Mouse (Mus musculus): ENCODE data around the gene Igdcc4. TPM values are rescaled to one million over a fixed set of nuclear protein-coding genes. Genes with fewer than 3 reads are reported as not detected.

Igdcc4 gene
- polyA plus RNA-seq, 1 experiment from 2014 or later = 30.3 TPM

GRCm38 (mm10) chr9:65162711-65163639, 61.7 kb downstream of the Igdcc4 start:
- Histone ChIP-seq H3K4me3 (peak overlapping the region; percentile 42), H3K9me3 (no peaks in the 10 kb centered on the region), H3K9ac (peak overlapping the region; percentile 23; the same call in 1 of the 2 replicates), H3K27ac (no peak overlapping the region), H3K36me3 (no peaks in the 10 kb centered on the region), H3K4me2 (peak overlapping the region; percentile 80), H3K4me1 (peaks cover 12% of the 10 kb centered on the region), H3K27me3 (peaks cover 72% of the 10 kb centered on the region)
- ATAC-seq (ENCODE audit: insufficient number of reproducible peaks, low FRiP score, low TSS enrichment, low read depth) = no peak
- WGBS = under 1% methylated on average over 65 of the region's 69 CpGs

- 19% methylated on average over 1 of the region's 1 CpGs for WGBS
- Histone ChIP-seq H3K27ac (no peak overlapping the region), H3K27me3 (peaks cover 61% of the 10 kb centered on the region), H3K36me3 (no peaks in the 10 kb centered on the region), H3K4me3 (no peak overlapping the region), H3K4me2 (no peak overlapping the region), H3K9ac (no peak overlapping the region), H3K9me3 (no peaks in the 10 kb centered on the region), H3K4me1 (peaks cover 21% of the 10 kb centered on the region)
- no peak for ATAC-seq (ENCODE audit: insufficient number of reproducible peaks, low FRiP score, low TSS enrichment, low read depth)
These were observed 63.6 kb downstream of the Igdcc4 start for GRCm38 (mm10) chr9:65164870-65165269.

- ATAC-seq (ENCODE audit: insufficient number of reproducible peaks, low FRiP score, low TSS enrichment, low read depth) = no peak
- H3K27ac ChIP-seq = no peak overlapping the region
- H3K36me3 ChIP-seq = no peaks in the 10 kb centered on the region
- no peak overlapping the region for H3K4me2 ChIP-seq
- H3K4me1 ChIP-seq = peaks cover 23% of the 10 kb centered on the region
- no peak overlapping the region for H3K4me3 ChIP-seq
- no peak overlapping the region for H3K9ac ChIP-seq
- no peaks in the 10 kb centered on the region for H3K9me3 ChIP-seq
- peaks cover 47% of the 10 kb centered on the region for H3K27me3 ChIP-seq
- WGBS = 31% methylated on average over 9 of the region's 9 CpGs
These were observed 65.1 kb downstream of the Igdcc4 start for GRCm38 (mm10) chr9:65166386-65166785.

- Histone ChIP-seq H3K27ac (no peak overlapping the region), H3K4me3 (no peak overlapping the region), H3K4me2 (no peak overlapping the region), H3K27me3 (peaks cover 41% of the 10 kb centered on the region), H3K9ac (no peak overlapping the region), H3K36me3 (no peaks in the 10 kb centered on the region), H3K4me1 (peaks cover 12% of the 10 kb centered on the region), H3K9me3 (no peaks in the 10 kb centered on the region)
- no peak for ATAC-seq (ENCODE audit: insufficient number of reproducible peaks, low FRiP score, low TSS enrichment, low read depth)
- WGBS = 21% methylated on average over 6 of the region's 6 CpGs
These were observed 67.2 kb downstream of the Igdcc4 start for GRCm38 (mm10) chr9:65168534-65168933.

- no peak overlapping the region for H3K9ac ChIP-seq
- H3K27me3 ChIP-seq = peaks cover 41% of the 10 kb centered on the region
- H3K36me3 ChIP-seq = no peaks in the 10 kb centered on the region
- H3K9me3 ChIP-seq = no peaks in the 10 kb centered on the region
- H3K4me3 ChIP-seq = no peak overlapping the region
- ATAC-seq (ENCODE audit: insufficient number of reproducible peaks, low FRiP score, low TSS enrichment, low read depth) = no peak
- H3K27ac ChIP-seq = no peak overlapping the region
- H3K4me2 ChIP-seq = no peak overlapping the region
- WGBS = 23% methylated on average over 4 of the region's 4 CpGs
- peaks cover 12% of the 10 kb centered on the region for H3K4me1 ChIP-seq
These were observed 67.7 kb downstream of the Igdcc4 start for GRCm38 (mm10) chr9:65168952-65169351.

GRCm38 (mm10) chr9:65172654-65173053, 71.4 kb downstream of the Igdcc4 start:
- WGBS = 24% methylated on average over 9 of the region's 9 CpGs
- H3K36me3 ChIP-seq = no peaks in the 10 kb centered on the region
- peaks cover 40% of the 10 kb centered on the region for H3K27me3 ChIP-seq
- no peak overlapping the region for H3K4me3 ChIP-seq
- H3K4me1 ChIP-seq = peaks cover 26% of the 10 kb centered on the region
- no peak for ATAC-seq (ENCODE audit: insufficient number of reproducible peaks, low FRiP score, low TSS enrichment, low read depth)
- no peak overlapping the region for H3K9ac ChIP-seq
- no peaks in the 10 kb centered on the region for H3K9me3 ChIP-seq
- no peak overlapping the region for H3K4me2 ChIP-seq
- H3K27ac ChIP-seq = no peak overlapping the region

GRCm38 (mm10) chr9:65175234-65175938, 74.1 kb downstream of the Igdcc4 start:
- no peaks in the 10 kb centered on the region for H3K36me3 ChIP-seq
- H3K27ac ChIP-seq = no peak overlapping the region
- no peak overlapping the region for H3K4me3 ChIP-seq
- no peak overlapping the region for H3K9ac ChIP-seq
- H3K4me1 ChIP-seq = peaks cover 33% of the 10 kb centered on the region
- no peaks in the 10 kb centered on the region for H3K9me3 ChIP-seq
- peaks cover 64% of the 10 kb centered on the region for H3K27me3 ChIP-seq
- ATAC-seq (ENCODE audit: insufficient number of reproducible peaks, low FRiP score, low TSS enrichment, low read depth) = no peak
- 33% methylated on average over 5 of the region's 5 CpGs for WGBS
- H3K4me2 ChIP-seq = no peak overlapping the region

GRCm38 (mm10) chr9:65175939-65176871, 74.9 kb downstream of the Igdcc4 start:
- H3K9me3 ChIP-seq = no peaks in the 10 kb centered on the region
- no peaks in the 10 kb centered on the region for H3K36me3 ChIP-seq
- H3K27ac ChIP-seq = no peak overlapping the region
- no peak overlapping the region for H3K9ac ChIP-seq
- H3K4me1 ChIP-seq = peaks cover 34% of the 10 kb centered on the region
- 32% methylated on average over 9 of the region's 9 CpGs for WGBS
- H3K27me3 ChIP-seq = peaks cover 69% of the 10 kb centered on the region
- H3K4me2 ChIP-seq = no peak overlapping the region
- no peak overlapping the region for H3K4me3 ChIP-seq
- ATAC-seq (ENCODE audit: insufficient number of reproducible peaks, low FRiP score, low TSS enrichment, low read depth) = no peak

- no peak overlapping the region for H3K9ac ChIP-seq
- no peak overlapping the region for H3K27ac ChIP-seq
- peaks cover 34% of the 10 kb centered on the region for H3K4me1 ChIP-seq
- 80% methylated on average over 3 of the region's 3 CpGs for WGBS
- H3K4me3 ChIP-seq = no peak overlapping the region
- peaks cover 71% of the 10 kb centered on the region for H3K27me3 ChIP-seq
- H3K9me3 ChIP-seq = no peaks in the 10 kb centered on the region
- no peaks in the 10 kb centered on the region for H3K36me3 ChIP-seq
- ATAC-seq (ENCODE audit: insufficient number of reproducible peaks, low FRiP score, low TSS enrichment, low read depth) = no peak
- H3K4me2 ChIP-seq = no peak overlapping the region
These were observed 76.2 kb downstream of the Igdcc4 start for GRCm38 (mm10) chr9:65177497-65177896.

- no peak for ATAC-seq (ENCODE audit: insufficient number of reproducible peaks, low FRiP score, low TSS enrichment, low read depth)
- Histone ChIP-seq H3K9ac (no peak overlapping the region), H3K27ac (no peak overlapping the region), H3K4me3 (no peak overlapping the region), H3K9me3 (no peaks in the 10 kb centered on the region), H3K27me3 (peaks cover 67% of the 10 kb centered on the region), H3K4me1 (peaks cover 34% of the 10 kb centered on the region), H3K36me3 (no peaks in the 10 kb centered on the region), H3K4me2 (no peak overlapping the region)
- 68% methylated on average over 10 of the region's 10 CpGs for WGBS
These were observed 76.6 kb downstream of the Igdcc4 start for GRCm38 (mm10) chr9:65177912-65178311.

GRCm38 (mm10) chr9:65178336-65179213, 77.3 kb downstream of the Igdcc4 start:
- Histone ChIP-seq H3K36me3 (no peaks in the 10 kb centered on the region), H3K9ac (no peak overlapping the region), H3K4me1 (peaks cover 34% of the 10 kb centered on the region), H3K9me3 (no peaks in the 10 kb centered on the region), H3K4me2 (peak overlapping the region; percentile 19; the same call in 1 of the 2 replicates), H3K4me3 (no peak overlapping the region), H3K27ac (no peak overlapping the region), H3K27me3 (peaks cover 61% of the 10 kb centered on the region)
- ATAC-seq (ENCODE audit: insufficient number of reproducible peaks, low FRiP score, low TSS enrichment, low read depth) = no peak
- WGBS = 21% methylated on average over 22 of the region's 22 CpGs
